Mouse (Mus musculus): ENCODE measurements around the gene Ajm1. TPM values are rescaled to one million over a fixed set of nuclear protein-coding genes. Genes with fewer than 3 reads are reported as not detected.

Ajm1 gene
- polyA plus RNA-seq, 1 experiment from 2014 or later: 0.28 TPM

DNA sequence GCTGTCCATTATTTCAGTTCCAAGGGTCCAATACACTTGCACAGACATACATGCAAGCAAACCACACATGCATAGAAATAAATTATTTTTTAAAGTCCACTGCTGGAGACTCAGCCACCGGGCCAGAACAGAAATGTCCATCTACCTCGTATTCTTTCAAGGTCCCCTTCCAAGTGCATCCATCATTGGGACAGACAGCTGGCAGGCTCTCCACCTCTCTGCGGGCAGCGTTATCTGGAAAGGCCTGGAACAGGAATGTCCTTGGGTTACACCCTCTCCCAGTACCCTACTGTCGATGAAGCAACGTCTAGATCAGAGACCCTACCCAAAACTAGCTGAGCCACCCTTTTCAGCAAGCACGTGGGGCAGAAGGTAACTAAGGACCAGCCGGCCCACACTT lies 45.0 kb downstream of the Ajm1 start:
- H3K9ac ChIP-seq (ENCODE audit: low read length): no peak overlapping the region
- no peak overlapping the region for H3K4me2 ChIP-seq (ENCODE audit: low read depth, low read length, severe bottlenecking)
- 94% methylated on average over 8 of the region's 8 CpGs for WGBS
- no peak overlapping the region for H3K4me3 ChIP-seq (ENCODE audit: low read depth, low read length)
- no peaks in the 10 kb centered on the region; the same call in 1 of the 2 replicates for H3K36me3 ChIP-seq (ENCODE audit: control insufficient read depth, insufficient read depth, low read length)
- no peaks in the 10 kb centered on the region for H3K9me3 ChIP-seq (ENCODE audit: control insufficient read depth, low read length)
- H3K27me3 ChIP-seq (ENCODE audit: control insufficient read depth, insufficient read depth, low read length): no peaks in the 10 kb centered on the region
- ATAC-seq (replicated peaks; ENCODE audit: low FRiP score) (no peak), DNase-seq (ENCODE audit: low spot score) (no peak)
- H3K4me1 ChIP-seq (replicated peaks; ENCODE audit: control insufficient read depth, insufficient read depth, low read length): no peaks in the 10 kb centered on the region
- no peak overlapping the region for H3K27ac ChIP-seq (ENCODE audit: low read depth, low read length)

DNA sequence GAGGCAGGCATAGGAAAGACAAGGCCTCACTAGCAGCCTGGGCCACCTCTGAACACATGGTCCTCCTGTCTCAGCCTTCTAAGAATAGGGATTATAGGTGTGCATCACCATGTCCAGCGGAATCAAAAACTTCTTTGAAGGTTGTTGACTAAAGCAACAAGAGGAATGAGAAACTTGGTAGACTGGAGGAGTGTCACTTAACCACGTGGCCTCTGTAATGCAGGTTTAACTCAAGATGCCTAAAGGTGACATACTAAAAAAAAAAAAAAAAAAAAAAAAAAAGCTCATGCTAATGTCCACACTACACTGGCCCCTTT lies 46.7 kb downstream of the Ajm1 start:
- 94% methylated on average over 2 of the region's 2 CpGs for WGBS

DNA sequence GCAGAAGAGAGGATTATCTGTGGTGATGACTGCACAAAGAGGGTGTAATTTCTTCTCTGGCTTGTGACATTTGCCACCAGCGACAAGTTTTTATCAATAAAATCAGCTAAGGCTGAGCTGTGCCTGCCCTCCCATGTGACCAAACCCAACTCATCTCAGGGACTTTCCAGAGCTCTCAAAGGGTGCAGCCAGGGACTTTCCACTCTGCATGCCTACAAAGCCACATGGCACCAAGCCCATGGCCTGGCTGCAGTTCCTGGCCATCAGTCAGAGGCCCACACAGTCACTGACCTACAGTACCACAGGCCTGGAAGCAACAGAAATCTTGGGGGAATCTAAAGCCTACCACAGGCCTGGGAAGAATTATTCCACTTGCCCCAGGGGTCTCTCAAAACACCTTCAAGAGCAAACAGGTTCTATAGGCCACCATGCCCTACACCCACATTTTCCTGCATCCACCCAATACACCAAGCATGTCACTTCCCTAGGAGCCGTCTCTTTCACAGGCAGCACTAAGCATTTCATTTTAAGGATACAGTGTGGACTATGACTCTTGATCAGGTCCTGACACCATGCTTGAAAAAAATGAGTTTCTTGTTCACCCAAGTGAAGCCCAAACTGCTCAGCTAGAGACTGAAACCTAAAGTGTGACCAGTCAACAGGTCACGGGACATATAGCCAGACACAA lies 47.2 kb downstream of the Ajm1 start:
- no peak overlapping the region for H3K9ac ChIP-seq (ENCODE audit: low read length)
- no peak for ATAC-seq (replicated peaks; ENCODE audit: low FRiP score)
- H3K4me1 ChIP-seq (replicated peaks; ENCODE audit: control insufficient read depth, insufficient read depth, low read length): no peaks in the 10 kb centered on the region
- no peak overlapping the region for H3K4me2 ChIP-seq (ENCODE audit: low read depth, low read length, severe bottlenecking)
- WGBS: 84% methylated on average over 3 of the region's 3 CpGs
- no peaks in the 10 kb centered on the region for H3K9me3 ChIP-seq (ENCODE audit: control insufficient read depth, low read length)
- no peak overlapping the region for H3K4me3 ChIP-seq (ENCODE audit: low read depth, low read length)
- H3K27ac ChIP-seq (ENCODE audit: low read depth, low read length): no peak overlapping the region
- DNase-seq (ENCODE audit: low spot score): no peak
- H3K27me3 ChIP-seq (ENCODE audit: control insufficient read depth, insufficient read depth, low read length): no peaks in the 10 kb centered on the region
- H3K36me3 ChIP-seq (ENCODE audit: control insufficient read depth, insufficient read depth, low read length): peaks cover 6% of the 10 kb centered on the region; the same call in 1 of the 2 replicates

More for the DNA sequence above, 46.7 kb downstream of the Ajm1 start:
- Histone ChIP-seq H3K36me3 (ENCODE audit: control insufficient read depth, insufficient read depth, low read length) (peaks cover 6% of the 10 kb centered on the region; the same call in 1 of the 2 replicates), H3K4me2 (ENCODE audit: low read depth, low read length, severe bottlenecking) (no peak overlapping the region), H3K9ac (ENCODE audit: low read length) (no peak overlapping the region), H3K4me1 (replicated peaks; ENCODE audit: control insufficient read depth, insufficient read depth, low read length) (no peaks in the 10 kb centered on the region), H3K4me3 (ENCODE audit: low read depth, low read length) (no peak overlapping the region), H3K9me3 (ENCODE audit: control insufficient read depth, low read length) (no peaks in the 10 kb centered on the region), H3K27ac (ENCODE audit: low read depth, low read length) (no peak overlapping the region), H3K27me3 (ENCODE audit: control insufficient read depth, insufficient read depth, low read length) (no peaks in the 10 kb centered on the region)
- no peak for DNase-seq (ENCODE audit: low spot score)
- no peak for ATAC-seq (replicated peaks; ENCODE audit: low FRiP score)

DNA sequence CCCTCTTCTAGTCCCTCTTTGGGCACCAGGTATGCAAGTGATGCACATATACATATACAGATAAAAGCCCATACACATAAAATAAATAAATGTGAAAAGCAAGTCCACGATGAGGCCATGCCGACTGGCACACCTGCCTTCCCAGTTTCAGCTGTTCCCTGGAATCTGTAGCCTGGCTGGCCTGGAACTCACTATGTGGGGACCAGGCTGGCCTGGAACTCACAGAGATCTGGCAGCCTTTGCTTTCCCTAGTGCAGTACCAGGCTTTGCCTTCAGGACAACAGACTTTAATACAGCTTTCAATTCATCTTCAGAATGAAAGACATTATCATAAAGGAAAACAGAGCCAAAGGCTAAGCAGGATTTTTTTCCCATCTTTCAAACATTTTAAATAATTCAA lies 47.9 kb downstream of the Ajm1 start:
- 94% methylated on average over 2 of the region's 2 CpGs for WGBS
- Histone ChIP-seq H3K27ac (ENCODE audit: low read depth, low read length) (no peak overlapping the region), H3K4me3 (ENCODE audit: low read depth, low read length) (no peak overlapping the region), H3K27me3 (ENCODE audit: control insufficient read depth, insufficient read depth, low read length) (no peaks in the 10 kb centered on the region), H3K9ac (ENCODE audit: low read length) (no peak overlapping the region), H3K9me3 (ENCODE audit: control insufficient read depth, low read length) (no peaks in the 10 kb centered on the region), H3K36me3 (ENCODE audit: control insufficient read depth, insufficient read depth, low read length) (peaks cover 6% of the 10 kb centered on the region; the same call in 1 of the 2 replicates), H3K4me2 (ENCODE audit: low read depth, low read length, severe bottlenecking) (no peak overlapping the region), H3K4me1 (replicated peaks; ENCODE audit: control insufficient read depth, insufficient read depth, low read length) (no peaks in the 10 kb centered on the region)
- DNase-seq (ENCODE audit: low spot score) (no peak), ATAC-seq (replicated peaks; ENCODE audit: low FRiP score) (no peak)

DNA sequence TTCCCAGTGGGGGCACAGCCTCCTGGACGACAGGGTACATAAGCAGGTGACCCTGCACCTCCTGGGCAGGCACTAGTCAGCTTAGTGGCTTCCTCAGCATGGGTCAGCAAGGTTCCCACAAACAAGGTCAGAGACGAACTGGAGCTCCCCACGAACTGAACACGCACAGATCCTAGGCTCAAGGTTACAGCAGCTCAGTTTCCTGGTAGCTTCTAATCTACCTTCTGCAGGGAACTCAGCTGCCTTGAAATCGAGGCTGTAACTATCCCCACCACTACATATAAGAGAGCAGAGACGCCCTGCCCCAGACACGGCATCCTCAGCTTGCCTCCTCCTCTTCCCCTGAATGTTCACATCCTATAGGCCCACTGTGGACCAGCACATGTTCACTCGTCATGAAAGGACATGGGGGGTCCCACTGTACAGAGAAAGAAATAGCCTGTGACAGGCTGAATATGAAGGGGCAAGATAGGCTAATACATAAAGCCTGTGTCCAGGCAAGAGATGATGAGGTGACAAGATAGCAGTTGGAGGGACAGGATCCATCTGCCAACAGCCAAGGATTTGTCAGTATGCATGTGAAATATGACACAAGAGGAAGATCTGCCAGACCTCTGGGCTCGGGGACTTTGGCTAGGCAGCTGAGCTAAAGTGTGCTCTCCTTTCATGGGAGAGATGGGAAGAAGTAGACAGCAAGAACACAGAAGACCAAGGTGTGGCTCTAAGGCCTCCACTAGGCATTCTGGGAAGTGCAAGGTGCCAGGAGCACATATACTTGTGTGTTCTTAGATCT lies 54.9 kb downstream of the Ajm1 start:
- Histone ChIP-seq H3K9ac (ENCODE audit: low read length) (no peak overlapping the region), H3K27ac (ENCODE audit: low read depth, low read length) (no peak overlapping the region), H3K4me3 (ENCODE audit: low read depth, low read length) (no peak overlapping the region), H3K36me3 (ENCODE audit: control insufficient read depth, insufficient read depth, low read length) (peaks cover 10% of the 10 kb centered on the region; the same call in 1 of the 2 replicates), H3K4me1 (replicated peaks; ENCODE audit: control insufficient read depth, insufficient read depth, low read length) (no peaks in the 10 kb centered on the region), H3K27me3 (ENCODE audit: control insufficient read depth, insufficient read depth, low read length) (no peaks in the 10 kb centered on the region), H3K4me2 (ENCODE audit: low read depth, low read length, severe bottlenecking) (no peak overlapping the region), H3K9me3 (ENCODE audit: control insufficient read depth, low read length) (no peaks in the 10 kb centered on the region)
- WGBS: 93% methylated on average over 9 of the region's 9 CpGs
- ATAC-seq (replicated peaks; ENCODE audit: low FRiP score): no peak
- DNase-seq (ENCODE audit: low spot score): no peak

Other genes starting within 250 kb of the Ajm1 start
- gene Man1b1, start 249.4 kb downstream of the Ajm1 start, polyA plus RNA-seq (2014; fragmentation: Nextera tagmentation; extraction: Ambion mirVana): 75.7 and 77.8 TPM in 2 replicates
- 20.1 and 20.5 TPM in 2 replicates for gene Dpp7, start 225.4 kb downstream of the Ajm1 start, polyA plus RNA-seq (2014; fragmentation: Nextera tagmentation; extraction: Ambion mirVana)
- gene Uap1l1, start 216.1 kb downstream of the Ajm1 start, polyA plus RNA-seq (2014; fragmentation: Nextera tagmentation; extraction: Ambion mirVana): 3.1 and 5.4 TPM in 2 replicates
- 79.0 and 85.0 TPM in 2 replicates for gene Sapcd2, start 209.4 kb downstream of the Ajm1 start, polyA plus RNA-seq (2014; fragmentation: Nextera tagmentation; extraction: Ambion mirVana)
- 0.23 TPM in 1 of 2 replicates, not detected in the other for gene Entpd2, start 185.9 kb downstream of the Ajm1 start, polyA plus RNA-seq (2014; fragmentation: Nextera tagmentation; extraction: Ambion mirVana)
- gene Npdc1, start 182.4 kb downstream of the Ajm1 start, polyA plus RNA-seq (2014; fragmentation: Nextera tagmentation; extraction: Ambion mirVana): 120 and 128 TPM in 2 replicates
- gene Fut7, start 158.5 kb downstream of the Ajm1 start, polyA plus RNA-seq (2014; fragmentation: Nextera tagmentation; extraction: Ambion mirVana): not detected in 2 replicates
- 9.9 and 10.2 TPM in 2 replicates for gene Abca2, start 153.1 kb downstream of the Ajm1 start, polyA plus RNA-seq (2014; fragmentation: Nextera tagmentation; extraction: Ambion mirVana)
- 0.61 and 0.77 TPM in 2 replicates for gene Clic3, start 124.9 kb downstream of the Ajm1 start, polyA plus RNA-seq (2014; fragmentation: Nextera tagmentation; extraction: Ambion mirVana)
- 22.9 and 24.2 TPM in 2 replicates for gene Paxx, start 120.7 kb downstream of the Ajm1 start, polyA plus RNA-seq (2014; fragmentation: Nextera tagmentation; extraction: Ambion mirVana)
- 0.69 and 0.73 TPM in 2 replicates for gene Ptgds, start 111.7 kb downstream of the Ajm1 start, polyA plus RNA-seq (2014; fragmentation: Nextera tagmentation; extraction: Ambion mirVana)
- gene Lcn12, start 87.8 kb downstream of the Ajm1 start, polyA plus RNA-seq (2014; fragmentation: Nextera tagmentation; extraction: Ambion mirVana): not detected in 2 replicates
- gene Fbxw5, start 81.0 kb downstream of the Ajm1 start, polyA plus RNA-seq (2014; fragmentation: Nextera tagmentation; extraction: Ambion mirVana): 96.1 and 102 TPM in 2 replicates
- gene C8g, start 80.0 kb downstream of the Ajm1 start, polyA plus RNA-seq (2014; fragmentation: Nextera tagmentation; extraction: Ambion mirVana): 5.5 and 5.9 TPM in 2 replicates
- 37.2 and 40.1 TPM in 2 replicates for gene Traf2, start 34.8 kb downstream of the Ajm1 start, polyA plus RNA-seq (2014; fragmentation: Nextera tagmentation; extraction: Ambion mirVana)
- 353 and 371 TPM in 2 replicates for gene Edf1, start 23.9 kb downstream of the Ajm1 start, polyA plus RNA-seq (2014; fragmentation: Nextera tagmentation; extraction: Ambion mirVana)
- 1.3 and 5.0 TPM in 2 replicates for gene Mamdc4, start 6.9 kb downstream of the Ajm1 start, polyA plus RNA-seq (2014; fragmentation: Nextera tagmentation; extraction: Ambion mirVana)
- gene Phpt1, start 6.5 kb downstream of the Ajm1 start, polyA plus RNA-seq (2014; fragmentation: Nextera tagmentation; extraction: Ambion mirVana): 144 and 164 TPM in 2 replicates
- gene Rabl6, start 26.8 kb upstream of the Ajm1 start, polyA plus RNA-seq (2014; fragmentation: Nextera tagmentation; extraction: Ambion mirVana): 77.1 and 81.5 TPM in 2 replicates
- 0.13 and 0.21 TPM in 2 replicates for gene Ccdc183, start 35.9 kb upstream of the Ajm1 start, polyA plus RNA-seq (2014; fragmentation: Nextera tagmentation; extraction: Ambion mirVana)
- 12.6 and 17.9 TPM in 2 replicates for gene Tmem141, start 40.2 kb upstream of the Ajm1 start, polyA plus RNA-seq (2014; fragmentation: Nextera tagmentation; extraction: Ambion mirVana)
- gene Fcna, start 46.3 kb upstream of the Ajm1 start, polyA plus RNA-seq (2014; fragmentation: Nextera tagmentation; extraction: Ambion mirVana): 0.95 and 0.97 TPM in 2 replicates
- not detected in 2 replicates for gene Lcn8, start 71.4 kb upstream of the Ajm1 start, polyA plus RNA-seq (2014; fragmentation: Nextera tagmentation; extraction: Ambion mirVana)
- not detected in 2 replicates for gene Lcn5, start 76.2 kb upstream of the Ajm1 start, polyA plus RNA-seq (2014; fragmentation: Nextera tagmentation; extraction: Ambion mirVana)
- not detected in 2 replicates for gene Lcn6, start 95.0 kb upstream of the Ajm1 start, polyA plus RNA-seq (2014; fragmentation: Nextera tagmentation; extraction: Ambion mirVana)
- not detected in 2 replicates for gene Lcn10, start 101.0 kb upstream of the Ajm1 start, polyA plus RNA-seq (2014; fragmentation: Nextera tagmentation; extraction: Ambion mirVana)
- gene Obp2a, start 118.3 kb upstream of the Ajm1 start, polyA plus RNA-seq (2014; fragmentation: Nextera tagmentation; extraction: Ambion mirVana): not detected in 2 replicates
- 68.5 and 71.2 TPM in 2 replicates for gene Bmyc, start 125.0 kb upstream of the Ajm1 start, polyA plus RNA-seq (2014; fragmentation: Nextera tagmentation; extraction: Ambion mirVana)
- not detected in 2 replicates for gene Obp2b, start 155.3 kb upstream of the Ajm1 start, polyA plus RNA-seq (2014; fragmentation: Nextera tagmentation; extraction: Ambion mirVana)
- gene Lcn3, start 183.8 kb upstream of the Ajm1 start, polyA plus RNA-seq (2014; fragmentation: Nextera tagmentation; extraction: Ambion mirVana): not detected in 2 replicates
- gene Lcn11, start 195.3 kb upstream of the Ajm1 start, polyA plus RNA-seq (2014; fragmentation: Nextera tagmentation; extraction: Ambion mirVana): not detected in 2 replicates
- not detected in 2 replicates for gene Gm13539, start 200.5 kb upstream of the Ajm1 start, polyA plus RNA-seq (2014; fragmentation: Nextera tagmentation; extraction: Ambion mirVana)
- gene Glt6d1, start 234.1 kb upstream of the Ajm1 start, polyA plus RNA-seq (2014; fragmentation: Nextera tagmentation; extraction: Ambion mirVana): not detected in 2 replicates
- not detected in 2 replicates for gene Lcn9, start 241.4 kb upstream of the Ajm1 start, polyA plus RNA-seq (2014; fragmentation: Nextera tagmentation; extraction: Ambion mirVana)